Mouse (Mus musculus): Measurements from ENCODE around the gene Bicra.

The Bicra gene

DNA sequence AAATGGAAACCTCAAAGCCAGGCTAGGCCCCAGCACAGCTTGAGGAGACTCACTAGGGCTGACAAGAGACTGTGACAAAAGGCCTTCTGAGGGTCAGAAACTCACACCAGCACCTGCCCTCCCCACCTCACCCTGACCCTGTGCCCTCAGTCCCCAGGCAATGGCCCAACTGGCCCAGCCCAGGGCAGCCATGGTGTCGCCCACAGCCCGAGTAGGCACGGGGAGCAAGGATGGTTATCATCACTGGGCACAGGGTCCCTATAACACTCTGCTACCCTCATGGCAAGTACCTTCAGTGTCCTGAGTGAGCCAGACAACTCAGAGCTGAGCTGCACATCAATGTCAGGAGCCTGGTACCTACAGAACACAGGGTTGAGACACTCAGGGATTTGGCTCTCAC lies 109.1 kb downstream of the Bicra start:
- DNase-seq = no peak

DNA sequence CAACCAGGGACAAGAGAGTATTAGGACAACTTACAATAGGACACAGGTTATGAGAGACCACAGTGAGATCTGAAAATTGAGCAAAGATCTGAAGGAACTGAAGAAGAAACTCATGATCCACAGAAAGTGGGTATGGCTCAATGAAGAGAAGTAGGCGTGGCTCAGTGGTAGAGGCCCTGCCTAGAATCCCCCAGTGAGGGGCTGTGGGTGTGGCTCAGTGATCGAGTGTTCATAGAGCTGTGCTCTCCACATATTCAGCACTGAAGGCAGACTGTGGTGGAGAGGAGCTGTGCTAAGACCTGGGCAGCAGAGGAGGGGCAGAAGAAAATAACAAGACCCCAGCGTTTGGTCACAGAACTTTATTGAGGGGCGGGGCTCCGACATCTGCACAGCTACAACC lies 110.2 kb downstream of the Bicra start:
- DNase-seq = no peak

- DNase-seq = peak in 1 of 2 experiments; percentile 51
Measured at GRCm38 (mm10) chr7:15933437-15934359, 114.0 kb downstream of the Bicra start.

DNA sequence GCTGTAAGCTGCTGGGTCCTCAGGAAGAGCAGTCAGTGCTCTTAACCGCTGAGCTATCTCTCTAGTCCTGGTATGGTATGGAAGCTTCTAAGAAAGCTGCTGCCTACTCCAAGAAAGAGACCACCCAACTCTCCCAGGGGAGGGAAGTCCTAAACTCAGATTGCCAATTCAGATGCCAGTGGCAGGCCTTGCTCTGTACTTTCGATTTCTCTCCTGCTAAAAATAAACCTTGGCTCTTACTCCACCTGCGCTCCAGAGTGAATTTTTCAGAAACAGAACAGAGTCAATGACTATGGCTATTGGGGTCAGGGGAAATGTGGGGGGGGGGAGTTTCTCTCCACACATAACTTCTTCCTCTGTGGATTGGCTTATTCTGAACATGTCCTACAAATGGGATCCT lies 116.1 kb downstream of the Bicra start:
- no peak for DNase-seq

- DNase-seq = no peak
Measured at GRCm38 (mm10) chr7:15930543-15930942, 117.2 kb downstream of the Bicra start.

- DNase-seq = peak; percentile 61 to 89
Measured at GRCm38 (mm10) chr7:15929910-15930309, 117.8 kb downstream of the Bicra start.

DNA sequence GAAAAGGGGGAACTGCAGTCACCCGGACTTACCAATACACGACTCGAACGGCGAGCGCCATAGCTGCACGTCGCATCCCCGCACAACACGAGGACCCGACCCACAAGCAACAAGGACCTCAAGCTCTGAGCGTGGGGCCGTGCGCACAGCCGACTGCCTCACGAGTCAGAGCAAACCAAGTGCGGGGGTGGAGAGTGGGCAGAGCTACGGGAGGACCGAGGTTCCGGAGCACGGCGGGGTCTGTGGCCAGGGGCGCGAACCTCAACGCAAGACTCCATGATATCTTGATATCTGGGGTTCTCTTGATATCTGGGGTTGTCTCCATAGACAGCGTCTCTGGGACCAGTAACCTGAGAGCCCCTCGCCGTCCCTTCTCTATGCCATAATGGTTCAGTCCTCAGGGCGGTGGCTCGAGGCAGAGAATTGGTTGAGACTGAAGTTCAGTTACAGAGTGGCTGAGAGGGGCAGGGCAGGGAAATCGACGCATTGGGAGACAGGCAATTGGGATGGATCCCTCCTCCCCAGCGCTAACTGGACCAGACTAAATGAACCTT lies 125.4 kb downstream of the Bicra start, which contains the start of gene Selenow:
Gene Selenow (minus strand): TSS at position 183 of the 554 bp plus-strand sequence.
- DNase-seq = peak; percentile 88 to 91

DNA sequence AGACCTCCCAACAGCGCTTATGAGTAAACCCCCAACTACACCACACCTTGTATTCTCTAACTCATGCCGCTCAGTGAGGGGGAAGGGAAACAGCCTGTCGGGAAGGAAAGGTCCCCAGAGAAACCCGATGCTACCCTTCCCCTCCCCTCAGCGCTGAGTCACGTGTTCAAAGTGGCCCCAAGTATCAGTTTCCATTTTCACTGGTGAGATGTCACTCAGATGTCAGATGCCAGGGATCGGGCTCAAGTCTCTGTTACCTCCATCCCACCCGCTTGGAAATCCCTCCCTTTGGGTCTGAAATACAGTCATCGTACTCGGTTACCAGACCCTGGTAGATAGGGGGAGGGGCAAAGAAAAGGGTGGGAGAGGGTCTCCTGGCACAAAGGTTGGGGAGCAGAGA lies 125.9 kb downstream of the Bicra start:
- peak in 1 of 2 experiments; percentile 30 for DNase-seq

Data from kidney, postnatal 36 days (tissue).